Mouse (Mus musculus) spleen, adult 2 months (tissue): ENCODE results near the gene Crim1. TPM values are rescaled to one million over a fixed set of nuclear protein-coding genes. Genes with fewer than 3 reads are reported as not detected.
A peak's percentile ranks its signal among the peaks of the same experiment; 100 is the strongest.

Source experiments
- DNase-seq, 2 experiments: peaks; one replicate each; pipeline versions ENCODE4 v3.0.0 to v3.0.0-alpha.2; 2012 to 2021; ENCODE audit warnings: low spot score in 2 of 2, low read depth in 1 of 2
- H3K27ac ChIP-seq: fragments of 200-500 bp; 2 replicates; pipeline ENCODE4 v1.5.1; 2012; ENCODE audit warnings: low read length, inconsistent platforms; ENCODE audit not compliant: insufficient read depth
- H3K27me3 ChIP-seq: fragments of 200-500 bp; 2 replicates; pipeline ENCODE4 v1.6.1; 2012; ENCODE audit warnings: mild to moderate bottlenecking, moderate library complexity, low read length, inconsistent platforms; ENCODE audit not compliant: control insufficient read depth, insufficient read depth
- H3K36me3 ChIP-seq: fragments of 200-500 bp; 2 replicates; pipeline ENCODE4 v1.6.1; 2012; ENCODE audit warnings: mild to moderate bottlenecking, low read length, inconsistent platforms; ENCODE audit not compliant: control insufficient read depth, insufficient read depth
- H3K4me1 ChIP-seq: fragments of 200-500 bp; 2 replicates; pipeline ENCODE4 v1.6.1; 2011; ENCODE audit warnings: inconsistent platforms; ENCODE audit not compliant: control insufficient read depth, insufficient read depth, insufficient read length
- H3K4me3 ChIP-seq: fragments of 200-500 bp; 2 replicates; pipeline ENCODE4 v1.5.1; 2011; ENCODE audit warnings: mild to moderate bottlenecking, inconsistent platforms; ENCODE audit not compliant: insufficient read depth, insufficient read length; ENCODE audit errors: extremely low read depth
- CTCF ChIP-seq: fragments of 200-500 bp; IDR thresholded peaks from 2 replicates; pipeline ENCODE4 v1.5.1; 2011; ENCODE audit warnings: mild to moderate bottlenecking, inconsistent platforms; ENCODE audit not compliant: insufficient read depth, insufficient read length, insufficient replicate concordance; ENCODE audit errors: extremely low read depth
- POLR2A ChIP-seq: fragments of 200-500 bp; IDR thresholded peaks from 2 replicates; pipeline ENCODE4 v1.6.1; 2011; ENCODE audit warnings: low read depth, low read length, inconsistent platforms
- WGBS: fragments of 180-500 bp; shearing (Covaris S2); methylation state at CpG from one replicate; pipeline ENCODE4 v1.1.7; 2018; 5-methylcytosine and 5-hydroxymethylcytosine counted together
- polyA plus RNA-seq: library from polyadenylated mRNA; depleted of rRNA; stranded (reverse); fragments of >200 nt; gene quantifications from 2 replicates; pipeline ENCODE4 v1.2.3, GENCODE M21; 2012

The Crim1 gene
- polyA plus RNA-seq, 1 experiment, result 20.5 TPM

DNA sequence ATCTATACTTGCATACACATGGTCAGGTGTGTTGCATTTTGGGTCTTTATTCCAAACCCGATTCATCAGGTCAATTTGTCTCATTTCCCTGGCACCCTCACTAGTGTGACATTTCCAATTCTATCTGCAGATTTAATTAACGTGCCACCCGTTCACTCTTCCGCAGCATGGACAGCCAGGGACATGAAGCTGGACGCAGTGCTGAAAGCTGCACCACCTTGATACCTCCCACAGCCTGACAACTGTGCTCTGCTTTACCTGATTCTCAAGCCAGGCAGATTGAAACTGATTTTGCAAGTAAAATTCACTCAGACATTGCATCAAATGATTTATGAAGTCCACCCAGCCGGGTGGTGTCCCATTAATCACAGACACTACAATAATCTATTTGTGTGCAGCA is 19.3 kb upstream of the Crim1 start:
- DNase-seq, result no peak
- H3K4me1 ChIP-seq, result no peaks in the 10 kb centered on the region
- no peak overlapping the region for H3K27ac ChIP-seq
- TF ChIP-seq POLR2A, result no peak
- TF ChIP-seq CTCF, result no peak
- WGBS, result 91% methylated on average over 6 of the region's 6 CpGs
- no peaks in the 10 kb centered on the region for H3K27me3 ChIP-seq
- H3K36me3 ChIP-seq, result no peaks in the 10 kb centered on the region
- H3K4me3 ChIP-seq, result no peak overlapping the region

DNA sequence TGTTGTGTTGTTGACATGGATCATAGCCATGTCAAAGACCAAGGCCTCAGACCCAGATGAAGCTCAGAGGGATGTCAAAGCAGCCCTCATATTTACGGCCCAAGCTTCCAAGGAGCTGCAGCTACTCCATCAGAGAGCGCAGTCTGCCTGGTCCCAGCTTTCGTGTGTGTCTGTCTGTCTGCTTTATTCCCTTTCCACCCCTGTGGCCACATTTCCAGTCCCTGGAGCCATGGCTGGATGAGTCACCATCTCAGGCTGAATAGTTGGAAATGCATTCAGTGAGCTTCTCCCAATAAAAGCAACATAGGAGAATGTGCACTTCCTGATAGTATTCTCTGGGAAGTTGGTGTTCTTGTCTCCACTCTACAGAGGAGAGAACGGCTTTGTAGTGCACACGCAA is 3.9 kb upstream of the Crim1 start:
- TF ChIP-seq POLR2A (no peak), CTCF (no peak)
- Histone ChIP-seq H3K27me3 (peaks cover 15% of the 10 kb centered on the region), H3K4me1 (peaks cover 5% of the 10 kb centered on the region; the same call in 1 of the 2 replicates), H3K36me3 (no peaks in the 10 kb centered on the region), H3K27ac (no peak overlapping the region), H3K4me3 (no peak overlapping the region)
- WGBS, result 91% methylated on average over 5 of the region's 5 CpGs
- no peak for DNase-seq

- WGBS, result 40% methylated on average over 7 of the region's 7 CpGs
- TF ChIP-seq CTCF (peak; percentile 63; the same call in 1 of the 2 replicates), POLR2A (no peak)
- DNase-seq, result peak in 1 of 2 experiments; percentile 34
- H3K27me3 ChIP-seq, result peaks cover 16% of the 10 kb centered on the region
- no peak overlapping the region for H3K27ac ChIP-seq
- no peaks in the 10 kb centered on the region for H3K36me3 ChIP-seq
- peaks cover 5% of the 10 kb centered on the region; the same call in 1 of the 2 replicates for H3K4me1 ChIP-seq
- H3K4me3 ChIP-seq, result no peak overlapping the region
Observed at GRCm38 (mm10) chr17:78197111-78197510, 2.9 kb upstream of the Crim1 start.

DNA sequence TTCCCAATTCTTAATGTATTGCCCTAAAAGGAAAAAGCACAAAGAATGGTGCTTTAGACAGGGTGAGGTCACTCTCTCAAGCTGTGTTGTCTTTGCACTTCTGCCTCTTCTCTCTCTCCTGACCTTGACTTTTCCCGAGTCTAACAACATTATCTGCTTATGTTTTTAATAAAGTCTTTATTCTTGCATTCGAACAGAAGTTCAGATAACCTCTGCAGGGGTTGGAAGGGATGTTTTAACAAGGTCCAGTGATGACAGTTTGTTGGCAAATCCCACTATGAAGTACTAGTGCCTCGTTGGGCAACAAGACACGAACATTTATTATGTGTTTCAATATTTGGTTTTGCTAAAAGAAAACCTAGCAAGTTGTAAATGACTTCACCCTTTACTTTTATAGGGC is 1.9 kb upstream of the Crim1 start:
- Histone ChIP-seq H3K27me3 (peaks cover 16% of the 10 kb centered on the region), H3K4me3 (no peak overlapping the region), H3K36me3 (no peaks in the 10 kb centered on the region), H3K4me1 (peaks cover 5% of the 10 kb centered on the region; the same call in 1 of the 2 replicates), H3K27ac (no peak overlapping the region)
- no peak for DNase-seq
- WGBS, result 83% methylated on average over 4 of the region's 4 CpGs
- TF ChIP-seq CTCF (no peak), POLR2A (no peak)

DNA sequence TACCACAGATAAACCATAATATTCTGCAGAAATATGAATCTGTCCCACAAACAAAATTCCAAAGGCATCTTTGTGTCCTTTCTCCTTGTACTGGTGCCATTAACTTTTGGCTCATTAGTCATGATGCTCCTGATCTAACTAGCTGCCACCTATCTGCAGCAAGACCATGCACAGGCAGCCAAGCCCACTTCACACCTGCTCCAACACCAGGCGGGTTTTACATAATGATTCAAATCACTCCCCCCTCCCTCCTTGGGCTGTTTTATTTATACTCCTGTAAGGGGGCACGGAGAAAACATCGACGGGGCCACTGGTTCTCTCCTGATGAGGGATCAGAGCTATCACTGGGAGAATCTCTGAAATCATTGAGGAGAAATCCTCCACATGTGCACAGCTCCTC is 1.2 kb upstream of the Crim1 start:
- 40% methylated on average over 4 of the region's 4 CpGs for WGBS
- H3K4me1 ChIP-seq, result peaks cover 5% of the 10 kb centered on the region; the same call in 1 of the 2 replicates

GRCm38 (mm10) chr17:78199231-78199625 is 820 bp upstream of the Crim1 start:
- no peak for TF ChIP-seq POLR2A
- Histone ChIP-seq H3K36me3 (no peaks in the 10 kb centered on the region), H3K4me1 (peaks cover 5% of the 10 kb centered on the region; the same call in 1 of the 2 replicates), H3K27ac (no peak overlapping the region), H3K27me3 (peaks cover 16% of the 10 kb centered on the region), H3K4me3 (no peak overlapping the region)
- DNase-seq, result no peak
- 22% methylated on average over 7 of the region's 7 CpGs for WGBS

More for the DNA sequence above, 1.2 kb upstream of the Crim1 start:
- H3K36me3 ChIP-seq, result no peaks in the 10 kb centered on the region
- no peak overlapping the region for H3K27ac ChIP-seq
- DNase-seq, result no peak
- H3K27me3 ChIP-seq, result peaks cover 16% of the 10 kb centered on the region
- H3K4me3 ChIP-seq, result no peak overlapping the region
- TF ChIP-seq POLR2A, result no peak
- TF ChIP-seq CTCF, result no peak

DNA sequence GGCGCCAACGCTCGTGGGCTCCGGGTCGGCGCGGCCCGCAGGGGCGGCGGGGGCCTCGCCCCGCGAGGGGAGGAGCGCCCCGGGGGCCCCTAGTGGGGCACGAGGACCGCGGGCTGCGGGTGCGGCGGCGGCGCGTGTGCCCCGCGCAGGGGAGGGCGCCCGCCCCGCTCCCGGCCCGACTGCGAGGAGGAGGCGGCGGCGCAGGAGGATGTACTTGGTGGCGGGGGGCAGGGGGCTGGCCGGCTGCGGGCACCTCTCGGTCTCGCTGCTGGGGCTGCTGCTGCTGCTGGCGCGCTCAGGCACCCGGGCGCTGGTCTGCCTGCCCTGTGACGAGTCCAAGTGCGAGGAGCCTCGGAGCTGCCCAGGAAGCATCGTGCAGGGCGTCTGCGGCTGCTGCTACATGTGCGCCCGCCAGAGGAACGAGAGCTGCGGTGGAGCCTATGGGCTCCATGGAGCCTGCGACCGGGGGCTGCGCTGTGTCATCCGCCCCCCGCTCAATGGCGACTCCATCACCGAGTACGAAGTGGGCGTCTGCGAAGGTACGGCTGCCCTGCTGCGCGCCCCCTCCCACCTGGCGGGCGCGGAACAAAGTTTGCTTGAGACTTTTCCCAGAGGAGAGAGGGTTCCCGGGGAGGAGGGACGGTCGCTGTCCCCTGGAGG is 643 bp downstream of the Crim1 start:
- peaks cover 5% of the 10 kb centered on the region; the same call in 1 of the 2 replicates for H3K4me1 ChIP-seq
- peak in 1 of 2 experiments; percentile 37 for DNase-seq

More for the DNA sequence above, 643 bp downstream of the Crim1 start:
- no peak for TF ChIP-seq CTCF
- Histone ChIP-seq H3K36me3 (no peaks in the 10 kb centered on the region), H3K27ac (peak overlapping the region; percentile 66), H3K27me3 (peaks cover 16% of the 10 kb centered on the region), H3K4me3 (peak overlapping the region; percentile 73)
- 2% methylated on average over 57 of the region's 73 CpGs for WGBS
